In the genomic region with DNA sequence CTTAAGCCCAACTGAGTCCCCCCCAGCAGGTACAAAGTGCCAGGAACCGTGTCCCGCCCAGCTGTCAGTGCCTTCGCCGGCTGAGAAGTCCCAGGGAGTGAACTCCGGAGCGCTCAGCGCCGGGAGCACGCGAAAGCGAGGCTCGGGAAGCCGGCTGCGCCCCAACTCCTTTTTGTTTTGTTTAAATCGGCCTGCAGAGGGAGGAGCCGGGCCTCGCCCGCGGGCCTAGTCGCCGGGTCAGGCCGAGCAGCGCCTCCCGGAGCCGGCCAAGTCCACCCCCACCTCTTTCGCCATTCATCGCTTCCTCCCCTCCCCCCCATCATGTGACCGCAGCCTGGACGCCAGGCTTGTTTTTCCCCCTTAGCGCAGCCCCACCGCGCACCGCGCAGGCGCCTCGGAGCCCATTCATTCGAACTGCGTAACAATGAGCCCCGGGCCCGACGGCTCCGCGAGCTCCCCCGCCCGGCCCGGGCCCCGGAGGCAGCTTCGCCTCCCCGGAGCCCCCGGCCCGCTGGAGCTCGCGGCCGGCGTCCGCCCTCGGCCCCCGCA, we compare ENCODE assay signal across 8 mouse cellular contexts. TPM values are rescaled to one million over a fixed set of nuclear protein-coding genes. Genes with fewer than 3 reads are reported as not detected.
DNase-seq lines count a peak whose midpoint lies in the region; ATAC-seq and TF ChIP-seq lines count a peak whose summit lies in the region.

No protein-coding gene starts in this region.

- peak overlapping the region; percentile 93 for H3K4me3 ChIP-seq in hindbrain, embryonic 10.5 days
- peak overlapping the region; percentile 100 for H3K4me3 ChIP-seq in lung, postnatal 0 days (ENCODE audit: low read depth, low read length)

- H3K4me1 ChIP-seq in hindbrain, embryonic 10.5 days (replicated peaks): peaks cover 10% of the 10 kb centered on the region; the same call in 1 of the 2 replicates
- H3K4me1 ChIP-seq in lung, postnatal 0 days (ENCODE audit: insufficient read depth, low read depth, low read length): no peaks in the 10 kb centered on the region

- peak overlapping the region; percentile 68 for H3K4me2 ChIP-seq in lung, postnatal 0 days (replicated peaks; ENCODE audit: low read depth, low read length)

- peak; percentile 94 for DNase-seq in MN1 (ENCODE audit: low spot score)
- DNase-seq in cerebellum, adult 9-10 months: peak; percentile 87
- peak; percentile 95 for DNase-seq in hindbrain, embryonic 10.5 days (ENCODE audit: low spot score)
- DNase-seq in layer of hippocampus, adult 9-11 months: peak; percentile 93
- DNase-seq in lung, postnatal 0 days (ENCODE audit: low spot score): peak; percentile 98
- peak; percentile 87 for DNase-seq in ovary, postnatal 14 days (ENCODE audit: low spot score)
- peak; percentile 82 for DNase-seq in thymus, postnatal 14 days

- WGBS in hindbrain, embryonic 10.5 days: under 1% methylated on average over 58 of the region's 58 CpGs
- 2% methylated on average over 39 of the region's 58 CpGs for WGBS in lung, postnatal 0 days

- no peaks in the 10 kb centered on the region for H3K36me3 ChIP-seq in hindbrain, embryonic 10.5 days
- H3K36me3 ChIP-seq in lung, postnatal 0 days (ENCODE audit: insufficient read depth, low read length): no peaks in the 10 kb centered on the region

- H3K9me3 ChIP-seq in hindbrain, embryonic 10.5 days: no peaks in the 10 kb centered on the region
- no peaks in the 10 kb centered on the region for H3K9me3 ChIP-seq in lung, postnatal 0 days (ENCODE audit: low read length)

- peak overlapping the region; percentile 100 for H3K9ac ChIP-seq in lung, postnatal 0 days (replicated peaks; ENCODE audit: low read depth)

- no peaks in the 10 kb centered on the region for H3K27me3 ChIP-seq in hindbrain, embryonic 10.5 days (ENCODE audit: insufficient read depth, poor library complexity, severe bottlenecking)
- H3K27me3 ChIP-seq in lung, postnatal 0 days (replicated peaks; ENCODE audit: insufficient read depth, low read length): no peaks in the 10 kb centered on the region

- TF ChIP-seq EP300 in lung, postnatal 0 days (IDR thresholded peaks at IDR 0.05): no peak

- TF ChIP-seq CTCF in lung, postnatal 0 days (IDR thresholded peaks at IDR 0.05): peak; percentile 49

- H3K27ac ChIP-seq in hindbrain, embryonic 10.5 days: peak overlapping the region; percentile 100
- H3K27ac ChIP-seq in lung, postnatal 0 days (ENCODE audit: low read length): peak overlapping the region; percentile 100

- peak; percentile 62 for ATAC-seq in frontal cortex, adult (ENCODE audit: low TSS enrichment)
- ATAC-seq in lung, postnatal 0 days: peak; percentile 72

RNA-seq across cellular contexts. Expression of a gene that starts 1.1 kb away (rescaled TPM):
- 77.9 and 81.3 TPM in 2 replicates for polyA plus RNA-seq in hindbrain, embryonic 10.5 days (2016; fragmentation: Nextera tagmentation; extraction: Ambion mirVana)
- 162 and 168 TPM in 2 replicates for polyA plus RNA-seq in lung, postnatal 0 days (2015; fragmentation: Nextera tagmentation; extraction: Ambion mirVana)

Comparison
In these comparisons a context has a peak if more than half of its experiments do, and no peak if none do; other contexts are left out.
1. Peak in every context shown above with its lines: DNase-seq, ATAC-seq, H3K4me3 ChIP-seq and H3K27ac ChIP-seq.